Mouse (Mus musculus) olfactory bulb, adult 2 months (tissue): ENCODE results near the gene Cldnd1.

ENCODE experiments used
- CTCF ChIP-seq: fragments of 200-500 bp; IDR thresholded peaks from 2 replicates; pipeline ENCODE4 v1.5.1; 2012; ENCODE audit warnings: low read depth, mild to moderate bottlenecking, low read length, moderate library complexity; ENCODE audit not compliant: insufficient read depth
- POLR2A ChIP-seq: fragments of 200-500 bp; IDR thresholded peaks from 2 replicates; pipeline ENCODE4 v1.6.1; 2012; ENCODE audit warnings: mild to moderate bottlenecking, low read depth, low read length, moderate library complexity; ENCODE audit not compliant: insufficient read depth

DNA sequence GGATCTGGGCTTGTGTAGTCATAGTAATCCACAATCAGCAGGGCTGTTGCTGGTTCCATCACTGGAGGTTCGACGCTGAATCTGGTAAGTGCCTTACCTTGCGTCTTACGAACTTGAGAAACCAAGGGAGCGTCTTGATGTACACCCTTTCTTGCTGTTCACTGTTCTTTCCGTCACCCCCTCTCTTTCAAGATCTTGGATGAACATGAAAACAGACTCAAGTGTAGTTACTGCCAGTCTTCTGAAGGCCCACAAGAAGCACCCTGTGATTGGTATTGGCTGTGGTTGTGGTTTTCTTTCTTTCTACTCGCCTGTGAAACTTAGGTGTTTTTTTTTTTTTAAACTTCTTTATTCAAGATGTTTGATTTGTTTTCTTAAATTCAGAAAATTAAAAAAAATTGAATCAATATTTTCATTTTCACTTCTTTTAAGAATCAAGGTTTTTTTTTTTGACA is 9.0 kb upstream of the Cldnd1 start, which contains the start of gene Gpr15:
- TF ChIP-seq CTCF, result no peak
- no peak for TF ChIP-seq POLR2A
